Mouse (Mus musculus) lung, postnatal 0 days (tissue): ENCODE data around the gene Lig3.

Experiments used
- CTCF ChIP-seq: IDR thresholded peaks from 2 replicates; pipeline ENCODE4 v1.5.1; 2016; ENCODE audit warnings: antibody characterized with exemption, mild to moderate bottlenecking
- EP300 ChIP-seq: IDR thresholded peaks from 2 replicates; pipeline ENCODE4 v1.6.1; 2016; ENCODE audit warnings: antibody characterized with exemption, mild to moderate bottlenecking, control low read depth

DNA sequence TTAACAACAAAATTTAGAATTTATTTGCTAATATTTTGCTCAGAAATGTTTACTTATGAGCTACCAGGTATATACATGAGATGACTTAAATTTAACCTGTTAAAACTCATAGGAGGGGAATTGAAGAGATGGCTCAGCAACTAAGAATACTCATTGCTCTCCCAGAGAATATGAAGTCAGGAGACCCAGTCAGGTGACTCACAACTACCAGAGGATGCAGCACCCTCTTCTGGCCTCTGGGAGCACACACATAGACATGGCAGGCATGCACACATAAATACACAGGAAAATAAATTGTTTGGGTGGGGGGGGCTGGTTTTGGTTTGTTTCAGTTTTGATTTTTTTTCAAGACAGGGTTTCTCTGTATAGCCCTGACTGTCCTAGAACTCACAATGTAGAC is 41.9 kb upstream of the Lig3 start:
- no peak for TF ChIP-seq EP300
- no peak for TF ChIP-seq CTCF
